Mouse (Mus musculus) gastrocnemius, postnatal 4 days (tissue): ENCODE results near the gene Sidt1. TPM values are rescaled to one million over a fixed set of nuclear protein-coding genes. Genes with fewer than 3 reads are reported as not detected.

ENCODE experiments used
- DNase-seq, 2 experiments: peaks; one replicate each; pipeline ENCODE4 v3.0.0; 2021 to 2022; ENCODE audit warnings: low spot score in 2 of 2, mixed read lengths in 2 of 2
- long read RNA-seq, 2 experiments: library from polyadenylated mRNA; stranded (forward); transcript quantifications; one replicate each; pipeline ENCODE4 v2.0.0; 2021
- total RNA-seq, 2 experiments: library from RNA; stranded (reverse); gene quantifications; 2 replicates each; pipeline ENCODE4 v1.2.3; 2021

The Sidt1 gene
- total RNA-seq = under 1 TPM; 0.29 to 0.93 TPM
- long read RNA-seq, experiment 1, partial matches to known transcripts = 0 of 1 reads
- long read RNA-seq, experiment 1, other reads (novel, unspliced or antisense) = 1 of 1 reads
- long read RNA-seq, experiment 2, partial matches to known transcripts = 1 of 2 reads
- long read RNA-seq, experiment 2, other reads (novel, unspliced or antisense) = 1 of 2 reads

GRCm38 (mm10) chr16:44332861-44333284, at the start of gene Sidt1:
Gene Sidt1 (minus strand): TSS chr16:44333196.
- no peak for DNase-seq

GRCm38 (mm10) chr16:44381578-44381977, 48.6 kb upstream of the Sidt1 start:
- DNase-seq = no peak

GRCm38 (mm10) chr16:44380006-44380405, 47.0 kb upstream of the Sidt1 start:
- no peak for DNase-seq

GRCm38 (mm10) chr16:44375459-44375858, 42.5 kb upstream of the Sidt1 start:
- no peak for DNase-seq

GRCm38 (mm10) chr16:44365522-44365921, 32.5 kb upstream of the Sidt1 start:
- no peak for DNase-seq

- DNase-seq = no peak
Observed at GRCm38 (mm10) chr16:44361921-44362890, 29.2 kb upstream of the Sidt1 start.

- no peak for DNase-seq
Observed at GRCm38 (mm10) chr16:44357571-44358268, 24.7 kb upstream of the Sidt1 start.

GRCm38 (mm10) chr16:44356291-44356690, 23.3 kb upstream of the Sidt1 start:
- DNase-seq = no peak

- DNase-seq = no peak
Observed at GRCm38 (mm10) chr16:44349801-44350397, 16.9 kb upstream of the Sidt1 start.

GRCm38 (mm10) chr16:44347071-44347901, 14.3 kb upstream of the Sidt1 start, which contains the start of gene Spice1:
Gene Spice1 (plus strand): TSS chr16:44347121.
- peak; percentile 89 to 98 for DNase-seq

- DNase-seq = no peak
Observed at GRCm38 (mm10) chr16:44337541-44337940, 4.5 kb upstream of the Sidt1 start.

GRCm38 (mm10) chr16:44331995-44332860, 768 bp downstream of the Sidt1 start:
- peak; percentile 12 to 20 for DNase-seq

- no peak for DNase-seq
Observed at GRCm38 (mm10) chr16:44331671-44331994, 1.4 kb downstream of the Sidt1 start.

- DNase-seq = no peak
Observed at GRCm38 (mm10) chr16:44331154-44331553, 1.8 kb downstream of the Sidt1 start.

GRCm38 (mm10) chr16:44330657-44331056, 2.3 kb downstream of the Sidt1 start:
- DNase-seq = no peak

- no peak for DNase-seq
Observed at GRCm38 (mm10) chr16:44328644-44329043, 4.4 kb downstream of the Sidt1 start.

GRCm38 (mm10) chr16:44320232-44320631, 12.8 kb downstream of the Sidt1 start:
- no peak for DNase-seq

- DNase-seq = no peak
Observed at GRCm38 (mm10) chr16:44316350-44316749, 16.6 kb downstream of the Sidt1 start.

GRCm38 (mm10) chr16:44313422-44313821, 19.6 kb downstream of the Sidt1 start:
- no peak for DNase-seq
